Mouse (Mus musculus) G1E-ER4 (cell line): Measurements from ENCODE around the gene Map3k15. TPM values are rescaled to one million over a fixed set of nuclear protein-coding genes. Genes with fewer than 3 reads are reported as not detected.

Source experiments
- GATA1 ChIP-seq: IDR thresholded peaks from one replicate; pipeline ENCODE4 v1.8.0; 2012; ENCODE audit warnings: low read length, inconsistent platforms
- polyA plus RNA-seq: library from polyadenylated mRNA; stranded (reverse); fragments of >175 nt; gene quantifications from 2 replicates; pipeline ENCODE4 v1.2.3, GENCODE M21; 2012

Gene Map3k15
- polyA plus RNA-seq = 0.02 TPM in 2 replicates

- TF ChIP-seq GATA1 = no peak
These were observed at the start of gene Map3k15 for GRCm38 (mm10) chrX:159988002-159988960. Gene Map3k15 (plus strand): TSS chrX:159988433.

- TF ChIP-seq GATA1 = no peak
These were observed 45.7 kb upstream of the Map3k15 start for GRCm38 (mm10) chrX:159942569-159942968.

- no peak for TF ChIP-seq GATA1
These were observed 44.6 kb upstream of the Map3k15 start for GRCm38 (mm10) chrX:159943586-159943985.

- TF ChIP-seq GATA1 = no peak
These were observed 34.4 kb upstream of the Map3k15 start for GRCm38 (mm10) chrX:159953546-159954429.

GRCm38 (mm10) chrX:159954430-159954779 lies 33.8 kb upstream of the Map3k15 start:
- TF ChIP-seq GATA1 = no peak

- TF ChIP-seq GATA1 = no peak
These were observed 32.8 kb upstream of the Map3k15 start for GRCm38 (mm10) chrX:159955433-159955832.

- TF ChIP-seq GATA1 = no peak
These were observed 26.8 kb upstream of the Map3k15 start for GRCm38 (mm10) chrX:159961385-159961784.

- no peak for TF ChIP-seq GATA1
These were observed 25.0 kb upstream of the Map3k15 start for GRCm38 (mm10) chrX:159963273-159963672.

GRCm38 (mm10) chrX:159963925-159964324 lies 24.3 kb upstream of the Map3k15 start:
- no peak for TF ChIP-seq GATA1

- no peak for TF ChIP-seq GATA1
These were observed 19.2 kb upstream of the Map3k15 start for GRCm38 (mm10) chrX:159969025-159969424.

- TF ChIP-seq GATA1 = no peak
These were observed 17.0 kb upstream of the Map3k15 start for GRCm38 (mm10) chrX:159971091-159971779.

GRCm38 (mm10) chrX:159973730-159974129 lies 14.5 kb upstream of the Map3k15 start:
- no peak for TF ChIP-seq GATA1

GRCm38 (mm10) chrX:159976243-159976642 lies 12.0 kb upstream of the Map3k15 start:
- TF ChIP-seq GATA1 = no peak

GRCm38 (mm10) chrX:159995808-159996207 lies 7.6 kb downstream of the Map3k15 start:
- TF ChIP-seq GATA1 = no peak

- TF ChIP-seq GATA1 = no peak
These were observed 65.1 kb downstream of the Map3k15 start for GRCm38 (mm10) chrX:160053306-160053705.

GRCm38 (mm10) chrX:160054643-160055042 lies 66.4 kb downstream of the Map3k15 start:
- no peak for TF ChIP-seq GATA1

- TF ChIP-seq GATA1 = no peak
These were observed 103.7 kb downstream of the Map3k15 start for GRCm38 (mm10) chrX:160091973-160092372.
